Mouse (Mus musculus): ENCODE measurements around the gene Dbx2.

- no peak for TF ChIP-seq CHD2 (IDR thresholded peaks at IDR 0.05; ENCODE audit: low read depth, low read length)
- TF ChIP-seq ZNF384 (IDR thresholded peaks at IDR 0.05; ENCODE audit: low read depth, low read length), result no peak
- no peak for TF ChIP-seq MAFK (IDR thresholded peaks at IDR 0.05; ENCODE audit: insufficient read depth, low read depth, low read length)
- no peak for TF ChIP-seq ZC3H11A (IDR thresholded peaks at IDR 0.05; ENCODE audit: borderline replicate concordance, low read depth, low read length)
Observed at GRCm38 (mm10) chr15:95699371-95699770, 43.6 kb upstream of the Dbx2 start.
